Mouse (Mus musculus): ENCODE results near the gene Carm1.

DNA sequence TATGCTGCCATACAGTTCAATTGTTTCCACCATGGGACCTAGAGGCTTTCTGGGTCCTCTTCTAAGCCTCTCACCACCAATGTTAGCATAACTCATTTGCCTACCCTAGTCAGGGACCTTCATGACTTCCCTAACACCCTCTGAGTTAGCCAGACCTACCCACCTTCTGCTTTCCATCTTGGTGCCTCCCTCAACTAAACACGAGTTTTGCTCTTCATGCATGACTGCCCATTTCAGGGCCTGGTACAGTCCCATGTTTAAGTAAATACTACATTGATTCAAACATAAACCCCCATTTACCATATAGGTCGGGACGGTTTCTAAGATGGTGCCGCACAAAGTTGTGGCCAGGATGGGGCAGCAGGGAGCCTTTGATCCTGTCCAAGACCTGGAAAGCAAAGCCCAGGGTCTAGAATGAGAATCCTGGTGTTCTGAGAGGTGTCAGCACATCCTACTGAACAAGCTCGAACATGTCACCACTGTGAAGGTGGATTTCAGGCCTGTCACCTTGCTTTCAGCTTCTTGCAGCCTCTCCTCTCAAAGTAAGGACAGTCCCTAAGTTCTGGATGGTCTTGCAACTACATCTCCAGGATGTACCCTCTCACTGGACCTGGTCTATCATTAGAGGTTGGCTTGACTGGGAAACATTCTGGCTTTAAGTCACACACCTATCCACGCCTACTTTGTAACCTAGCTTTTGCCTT is 44.6 kb downstream of the Carm1 start:
- TF ChIP-seq CTCF (IDR thresholded peaks at IDR 0.05) = no peak
- no peak for TF ChIP-seq EP300 (IDR thresholded peaks at IDR 0.05)
